ENCODE assay signal across 32 mouse cellular contexts in the genomic region with DNA sequence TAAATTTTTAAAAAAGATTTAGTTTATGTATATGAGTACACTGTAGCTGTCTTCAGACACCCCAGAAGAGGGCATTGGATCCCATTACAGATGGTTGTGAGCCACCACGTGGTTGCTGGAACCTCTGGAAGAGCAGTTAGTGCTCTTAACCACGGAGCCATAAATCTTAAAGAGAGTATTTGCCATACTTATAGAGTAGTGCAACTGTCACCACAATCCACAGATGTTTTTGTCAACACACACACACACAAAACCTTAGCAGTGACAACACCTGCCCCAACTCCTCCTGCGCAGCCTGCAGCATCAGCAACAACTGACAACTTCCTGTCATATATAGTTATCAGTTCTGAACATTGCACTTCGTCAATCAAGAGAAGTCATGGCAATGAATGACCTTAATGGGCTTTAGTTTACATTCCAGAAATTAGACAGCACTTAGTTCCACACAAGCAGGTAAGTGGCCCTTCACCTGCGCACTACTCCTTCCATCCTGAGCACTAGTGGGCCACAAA. TPM values are rescaled to one million over a fixed set of nuclear protein-coding genes. Genes with fewer than 3 reads are reported as not detected.
A peak's percentile ranks its signal among the peaks of the same experiment; 100 is the strongest.
DNase-seq lines count a peak whose midpoint lies in the region; ATAC-seq and TF ChIP-seq lines count a peak whose summit lies in the region.
"Had no signal": no experiment of that assay in that cellular context is flagged by ENCODE, and none has a peak within 500 bp of the region (broad histone marks: within the 10 kb centered on the region; RNA-seq: fewer than 3 reads in every experiment).

No protein-coding gene starts in this region.

- H3K27ac ChIP-seq in intestine, embryonic 14.5 days (ENCODE audit: low read depth), result no peak overlapping the region
- H3K27ac ChIP-seq in intestine, embryonic 16.5 days (ENCODE audit: low read length), result no peak overlapping the region
- H3K27ac ChIP-seq in forebrain, postnatal 0 days (ENCODE audit: low read depth, low read length), result no peak overlapping the region
- H3K27ac ChIP-seq: gastrocnemius, adult 2 months; heart, adult 2 months; heart, embryonic 13.5 days; hindbrain, embryonic 10.5 days; layer of hippocampus, adult 2 months; limb, embryonic 13.5 days; midbrain, embryonic 10.5 days; midbrain, embryonic 15.5 days; neural tube, embryonic 12.5 days; stomach, postnatal 0 days had no signal

- no peaks in the 10 kb centered on the region for H3K27me3 ChIP-seq in intestine, embryonic 14.5 days (replicated peaks; ENCODE audit: control insufficient read depth, insufficient read depth, low read length)
- no peaks in the 10 kb centered on the region for H3K27me3 ChIP-seq in intestine, embryonic 16.5 days (replicated peaks; ENCODE audit: control insufficient read depth, insufficient read depth, low read length)
- H3K27me3 ChIP-seq in forebrain, postnatal 0 days (ENCODE audit: insufficient read depth, low read length), result no peaks in the 10 kb centered on the region
- H3K27me3 ChIP-seq: heart, embryonic 13.5 days; limb, embryonic 13.5 days; midbrain, embryonic 15.5 days; neural tube, embryonic 12.5 days had no signal

- ATAC-seq in intestine, embryonic 14.5 days (replicated peaks; ENCODE audit: low FRiP score, low TSS enrichment, low read depth), result no peak
- ATAC-seq in intestine, embryonic 16.5 days, result no peak
- ATAC-seq in inflammation-experienced regulatory T-cells, adult 6 months, result peak; percentile 72
- ATAC-seq in forebrain, postnatal 0 days, result no peak
- ATAC-seq: forebrain, embryonic 14.5 days; lung, postnatal 0 days; midbrain, embryonic 15.5 days had no signal

- no peak overlapping the region for H3K4me2 ChIP-seq in intestine, embryonic 14.5 days (ENCODE audit: low read length)
- H3K4me2 ChIP-seq in intestine, embryonic 16.5 days (ENCODE audit: low read depth, low read length), result no peak overlapping the region
- no peak overlapping the region for H3K4me2 ChIP-seq in forebrain, postnatal 0 days (ENCODE audit: low read depth)
- H3K4me2 ChIP-seq: heart, embryonic 13.5 days; limb, embryonic 13.5 days; liver, embryonic 11.5 days; midbrain, embryonic 15.5 days; neural tube, embryonic 12.5 days had no signal

- no peaks in the 10 kb centered on the region for H3K4me1 ChIP-seq in intestine, embryonic 14.5 days (replicated peaks; ENCODE audit: control insufficient read depth, insufficient read depth, low read length)
- H3K4me1 ChIP-seq in intestine, embryonic 16.5 days (ENCODE audit: control insufficient read depth, insufficient read depth, low read length), result 0 out of 2 replicates have a peak, but pooled peaks cover 2% of the 10 kb centered on the region
- H3K4me1 ChIP-seq in forebrain, postnatal 0 days (ENCODE audit: insufficient read depth), result no peaks in the 10 kb centered on the region
- H3K4me1 ChIP-seq: hindbrain, embryonic 10.5 days; midbrain, embryonic 10.5 days; midbrain, embryonic 15.5 days; neural tube, embryonic 12.5 days had no signal

- no peak for TF ChIP-seq CTCF in forebrain, postnatal 0 days (IDR thresholded peaks at IDR 0.05; ENCODE audit: low read depth)

- no peak overlapping the region for H3K9ac ChIP-seq in intestine, embryonic 14.5 days (ENCODE audit: low read length)
- no peak overlapping the region for H3K9ac ChIP-seq in intestine, embryonic 16.5 days (ENCODE audit: low read depth, low read length)
- no peak overlapping the region for H3K9ac ChIP-seq in forebrain, postnatal 0 days
- H3K9ac ChIP-seq: heart, embryonic 13.5 days; limb, embryonic 13.5 days; midbrain, embryonic 15.5 days; neural tube, embryonic 12.5 days had no signal

- 65% methylated on average over 5 of the region's 5 CpGs for WGBS in intestine, embryonic 14.5 days
- WGBS in intestine, embryonic 16.5 days, result 71% methylated on average over 5 of the region's 5 CpGs
- 92% methylated on average over 5 of the region's 5 CpGs for WGBS in forebrain, postnatal 0 days

- no peaks in the 10 kb centered on the region for H3K9me3 ChIP-seq in intestine, embryonic 14.5 days (ENCODE audit: control insufficient read depth, low read length)
- no peaks in the 10 kb centered on the region for H3K9me3 ChIP-seq in intestine, embryonic 16.5 days (ENCODE audit: control insufficient read depth, low read length)
- no peaks in the 10 kb centered on the region for H3K9me3 ChIP-seq in forebrain, postnatal 0 days (ENCODE audit: low read length)
- H3K9me3 ChIP-seq: heart, embryonic 13.5 days; hindbrain, embryonic 10.5 days; limb, embryonic 13.5 days; midbrain, embryonic 10.5 days; midbrain, embryonic 15.5 days; neural tube, embryonic 12.5 days had no signal

- peak; percentile 18 for DNase-seq in intestine, embryonic 14.5 days (ENCODE audit: low spot score)
- DNase-seq in thymus, postnatal 4 days, result peak; percentile 37
- DNase-seq in thymus, postnatal 10 days (ENCODE audit: low spot score in 2 of 2), result no peak
- DNase-seq in naive thymus-derived CD4-positive, alpha-beta T cell, adult 2 months (ENCODE audit: low read depth), result peak; percentile 26
- no peak for DNase-seq in right cerebral cortex, postnatal 10 days (ENCODE audit: low spot score in 2 of 2)
- DNase-seq in forebrain, postnatal 0 days, result no peak
- DNase-seq: adrenal gland, adult 2 months; adrenal gland, postnatal 36 days; cerebellum, adult 18-20 months; cerebellum, postnatal 10 days; gastrocnemius, adult 2 months; heart, adult 2 months; heart, postnatal 10 days; kidney, adult 2 months; kidney, postnatal 36 days; lung, adult 18-20 months; lung, postnatal 4 days; right cerebral cortex, adult 18-20 months; right cerebral cortex, postnatal 4 days had no signal

- no peak overlapping the region for H3K4me3 ChIP-seq in intestine, embryonic 14.5 days (ENCODE audit: low read depth, low read length)
- H3K4me3 ChIP-seq in intestine, embryonic 16.5 days (ENCODE audit: low read length), result no peak overlapping the region
- H3K4me3 ChIP-seq in forebrain, postnatal 0 days (ENCODE audit: low read depth, low read length), result no peak overlapping the region
- H3K4me3 ChIP-seq: gastrocnemius, adult 2 months; heart, adult 2 months; heart, embryonic 13.5 days; hindbrain, embryonic 10.5 days; layer of hippocampus, adult 2 months; limb, embryonic 13.5 days; midbrain, embryonic 10.5 days; midbrain, embryonic 15.5 days; neural tube, embryonic 12.5 days had no signal

- no peaks in the 10 kb centered on the region for H3K36me3 ChIP-seq in intestine, embryonic 14.5 days (ENCODE audit: control insufficient read depth, insufficient read depth, low read length)
- H3K36me3 ChIP-seq in intestine, embryonic 16.5 days (ENCODE audit: control insufficient read depth, insufficient read depth, low read length), result no peaks in the 10 kb centered on the region
- no peaks in the 10 kb centered on the region for H3K36me3 ChIP-seq in forebrain, postnatal 0 days (ENCODE audit: insufficient read depth)
- H3K36me3 ChIP-seq: heart, embryonic 13.5 days; hindbrain, embryonic 10.5 days; limb, embryonic 13.5 days; midbrain, embryonic 10.5 days; midbrain, embryonic 15.5 days; neural tube, embryonic 12.5 days had no signal

RNA-seq across cellular contexts. Expression of a gene that starts 14.9 kb away (rescaled TPM):
- polyA plus RNA-seq in intestine, embryonic 14.5 days (2014; fragmentation: Nextera tagmentation; extraction: Ambion mirVana), result 12.4 and 12.5 TPM in 2 replicates
- polyA plus RNA-seq in intestine, embryonic 16.5 days (2015; fragmentation: Nextera tagmentation; extraction: Ambion mirVana), result 6.9 and 7.0 TPM in 2 replicates
- 10 to 100 TPM; 23.2 to 33.9 (median 28.8) TPM for polyA plus RNA-seq in inflammation-experienced regulatory T-cells, adult 6 months (2017; shearing (Covaris generic))
- total RNA-seq in forebrain, postnatal 0 days (2014; rRNA removed), result 20.0 and 23.7 TPM in 2 replicates
- polyA plus RNA-seq in forebrain, postnatal 0 days (2015; fragmentation: Nextera tagmentation; extraction: Ambion mirVana), result 8.4 and 12.1 TPM in 2 replicates

Comparison
In these comparisons a context has a peak if more than half of its experiments do, and no peak if none do; other contexts are left out.
1. DNase-seq: peak in intestine, embryonic 14.5 days (single experiment), thymus, postnatal 4 days (single experiment) and naive thymus-derived CD4-positive, alpha-beta T cell, adult 2 months (single experiment); none in thymus, postnatal 10 days (0 of 2), right cerebral cortex, postnatal 10 days (0 of 2) and forebrain, postnatal 0 days (single experiment).